ENCODE assay signal across 36 mouse cellular contexts in the genomic region with DNA sequence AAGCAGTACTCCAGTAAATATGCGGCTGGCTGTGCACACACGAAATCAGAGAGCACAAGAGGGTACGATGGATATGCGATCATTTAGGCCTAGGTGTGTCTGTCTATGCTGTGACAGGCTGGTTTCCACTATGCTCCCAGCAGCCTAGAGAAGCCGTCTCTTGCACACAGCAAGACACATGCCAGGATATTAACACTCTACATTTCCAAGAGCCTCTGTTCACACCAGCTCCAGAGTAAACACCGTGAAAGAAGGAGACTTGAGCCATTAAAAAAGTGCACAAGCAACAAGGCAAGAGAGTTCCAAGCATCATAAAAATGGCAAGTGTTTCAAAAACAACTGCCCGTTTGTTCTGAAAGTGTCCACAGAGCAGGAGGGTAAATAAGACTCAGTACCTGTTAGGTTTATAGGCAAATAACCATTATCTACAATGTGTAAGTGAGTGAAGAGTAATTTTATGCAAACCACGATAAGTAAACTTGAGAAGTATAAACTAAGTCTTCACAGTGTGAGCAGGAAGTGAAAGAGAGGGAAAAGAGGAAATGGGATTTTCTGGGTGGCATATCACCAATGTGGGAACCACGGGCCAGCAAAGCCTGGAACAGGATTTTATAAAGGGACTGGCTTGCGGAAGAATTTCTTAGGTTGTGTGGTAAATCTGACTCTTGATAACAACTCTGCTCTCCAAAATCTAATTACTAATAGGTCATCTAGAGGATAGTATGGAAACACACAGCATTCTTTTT. TPM values are rescaled to one million over a fixed set of nuclear protein-coding genes. Genes with fewer than 3 reads are reported as not detected.
DNase-seq lines count a peak whose midpoint lies in the region; ATAC-seq and TF ChIP-seq lines count a peak whose summit lies in the region.
"Had no signal": no experiment of that assay in that cellular context is flagged by ENCODE, and none has a peak within 500 bp of the region (broad histone marks: within the 10 kb centered on the region; RNA-seq: fewer than 3 reads in every experiment).

No protein-coding gene starts in this region.

- no peak overlapping the region for H3K9ac ChIP-seq in embryonic facial prominence, embryonic 13.5 days
- no peak overlapping the region for H3K9ac ChIP-seq in limb, embryonic 13.5 days
- H3K9ac ChIP-seq in heart, adult 2 months (ENCODE audit: low read depth, low read length): no peak overlapping the region
- H3K9ac ChIP-seq: forebrain, embryonic 15.5 days; heart, embryonic 13.5 days; hindbrain, embryonic 15.5 days; kidney, embryonic 15.5 days; liver, embryonic 13.5 days; midbrain, embryonic 13.5 days; neural tube, embryonic 13.5 days had no signal

- no peak overlapping the region for H3K4me2 ChIP-seq in embryonic facial prominence, embryonic 13.5 days
- 0 out of 2 replicates have a peak overlapping the region, but pooled peaks have one; percentile 3 for H3K4me2 ChIP-seq in limb, embryonic 13.5 days (replicated peaks)
- H3K4me2 ChIP-seq: forebrain, embryonic 15.5 days; heart, embryonic 13.5 days; hindbrain, embryonic 15.5 days; kidney, embryonic 15.5 days; liver, embryonic 13.5 days; midbrain, embryonic 13.5 days; neural tube, embryonic 13.5 days had no signal

- H3K4me3 ChIP-seq in embryonic facial prominence, embryonic 13.5 days: no peak overlapping the region
- H3K4me3 ChIP-seq in limb, embryonic 13.5 days: no peak overlapping the region
- H3K4me3 ChIP-seq in heart, adult 2 months: no peak overlapping the region
- H3K4me3 ChIP-seq: forebrain, embryonic 10.5 days; forebrain, embryonic 15.5 days; heart, embryonic 13.5 days; hindbrain, embryonic 15.5 days; kidney, embryonic 15.5 days; layer of hippocampus, adult 2 months; left cerebral cortex, adult 2 months; liver, embryonic 13.5 days; midbrain, embryonic 13.5 days; neural tube, embryonic 13.5 days had no signal

- 0 out of 2 replicates have a peak, but pooled peaks cover 4% of the 10 kb centered on the region for H3K4me1 ChIP-seq in embryonic facial prominence, embryonic 13.5 days
- peaks cover 11% of the 10 kb centered on the region for H3K4me1 ChIP-seq in limb, embryonic 13.5 days
- no peaks in the 10 kb centered on the region for H3K4me1 ChIP-seq in heart, adult 2 months (ENCODE audit: control insufficient read depth, insufficient read depth, low read length)
- H3K4me1 ChIP-seq: forebrain, embryonic 10.5 days; forebrain, embryonic 15.5 days; heart, embryonic 13.5 days; hindbrain, embryonic 15.5 days; kidney, embryonic 15.5 days; liver, embryonic 13.5 days; midbrain, embryonic 13.5 days; neural tube, embryonic 13.5 days had no signal

- 50% methylated on average over 10 of the region's 10 CpGs for WGBS in embryonic facial prominence, embryonic 13.5 days
- 17% methylated on average over 10 of the region's 10 CpGs for WGBS in limb, embryonic 13.5 days
- WGBS in heart, adult 2 months: 75% methylated on average over 10 of the region's 10 CpGs

- peak; percentile 63; the same call in 1 of the 2 replicates for ATAC-seq in common myeloid progenitor, adult 5-6 weeks (replicated peaks; ENCODE audit: low read depth, poor library complexity, severe bottlenecking)
- no peak for ATAC-seq in embryonic facial prominence, embryonic 13.5 days (ENCODE audit: insufficient number of reproducible peaks, insufficient read depth, low FRiP score, low TSS enrichment, low read depth)
- peak; percentile 95 for ATAC-seq in granulocyte monocyte progenitor cell, adult 5-6 weeks (replicated peaks; ENCODE audit: poor library complexity, severe bottlenecking)
- ATAC-seq in limb, embryonic 13.5 days (ENCODE audit: low FRiP score, low read depth): peak; percentile 48; the same call in 1 of the 2 replicates
- ATAC-seq in erythroblast, adult 5-6 weeks (replicated peaks; ENCODE audit: low FRiP score, poor library complexity, severe bottlenecking): no peak
- ATAC-seq: forebrain, embryonic 15.5 days; midbrain, embryonic 13.5 days had no signal

- no peaks in the 10 kb centered on the region for H3K27me3 ChIP-seq in embryonic facial prominence, embryonic 13.5 days
- H3K27me3 ChIP-seq in limb, embryonic 13.5 days: peaks cover 6% of the 10 kb centered on the region; the same call in 1 of the 2 replicates
- H3K27me3 ChIP-seq in heart, adult 2 months (ENCODE audit: control insufficient read depth, insufficient read depth, low read length): no peaks in the 10 kb centered on the region
- H3K27me3 ChIP-seq: forebrain, embryonic 15.5 days; heart, embryonic 13.5 days; hindbrain, embryonic 15.5 days; kidney, embryonic 15.5 days; liver, embryonic 13.5 days; midbrain, embryonic 13.5 days; neural tube, embryonic 13.5 days had no signal

- no peak for TF ChIP-seq CTCF in heart, adult 2 months (IDR thresholded peaks at IDR 0.05)

- no peaks in the 10 kb centered on the region for H3K9me3 ChIP-seq in embryonic facial prominence, embryonic 13.5 days
- no peaks in the 10 kb centered on the region for H3K9me3 ChIP-seq in limb, embryonic 13.5 days
- H3K9me3 ChIP-seq: forebrain, embryonic 10.5 days; forebrain, embryonic 15.5 days; heart, embryonic 13.5 days; hindbrain, embryonic 15.5 days; kidney, embryonic 15.5 days; liver, embryonic 13.5 days; midbrain, embryonic 13.5 days; neural tube, embryonic 13.5 days had no signal

- H3K79me2 ChIP-seq in heart, adult 2 months (replicated peaks; ENCODE audit: control insufficient read depth, insufficient read depth, low read length): no peaks in the 10 kb centered on the region

- no peak for TF ChIP-seq EP300 in heart, adult 2 months (IDR thresholded peaks at IDR 0.05; ENCODE audit: insufficient read depth, low read depth, low read length)

- intact Hi-C loops in heart, adult 2 months (cut with DNase I): no loop called here

- H3K36me3 ChIP-seq in embryonic facial prominence, embryonic 13.5 days: no peaks in the 10 kb centered on the region
- H3K36me3 ChIP-seq in limb, embryonic 13.5 days: no peaks in the 10 kb centered on the region
- no peaks in the 10 kb centered on the region for H3K36me3 ChIP-seq in heart, adult 2 months (ENCODE audit: control insufficient read depth, insufficient read depth, low read length)
- H3K36me3 ChIP-seq: forebrain, embryonic 10.5 days; forebrain, embryonic 15.5 days; heart, embryonic 13.5 days; hindbrain, embryonic 15.5 days; kidney, embryonic 15.5 days; liver, embryonic 13.5 days; midbrain, embryonic 13.5 days; neural tube, embryonic 13.5 days had no signal

- TF ChIP-seq POLR2A in heart, adult 2 months (IDR thresholded peaks at IDR 0.05; ENCODE audit: insufficient read depth, low read depth, low read length): no peak

- DNase-seq in right cerebral cortex, postnatal 4 days: no peak
- DNase-seq in thymus, postnatal 25 days: no peak
- DNase-seq in heart, adult 2 months: no peak
- DNase-seq: adrenal gland, postnatal 25 days; B cell, adult 2 months; cerebellum, adult 11-12 months; cerebellum, adult 9-11 months; gastrocnemius, postnatal 14 days; heart, adult 11 months; heart, postnatal 10 days; kidney, adult 18-20 months; kidney, postnatal 25 days; liver, embryonic 13.5 days; lung, adult 18-20 months; lung, postnatal 14 days had no signal

- peak overlapping the region; percentile 8; the same call in 1 of the 2 replicates for H3K27ac ChIP-seq in embryonic facial prominence, embryonic 13.5 days
- peak overlapping the region; percentile 63 for H3K27ac ChIP-seq in limb, embryonic 13.5 days
- H3K27ac ChIP-seq in heart, adult 2 months: no peak overlapping the region
- H3K27ac ChIP-seq: forebrain, embryonic 10.5 days; forebrain, embryonic 15.5 days; heart, embryonic 13.5 days; hindbrain, embryonic 15.5 days; kidney, embryonic 15.5 days; layer of hippocampus, adult 2 months; left cerebral cortex, adult 2 months; liver, embryonic 13.5 days; midbrain, embryonic 13.5 days; neural tube, embryonic 13.5 days had no signal

RNA-seq across cellular contexts. Expression of gene Kifap3, which starts 21.7 kb away (rescaled TPM):
- 11.9 and 12.6 TPM in 2 replicates for total RNA-seq in common myeloid progenitor, adult 5-6 weeks (2017)
- 57.0 and 60.1 TPM in 2 replicates for polyA plus RNA-seq in embryonic facial prominence, embryonic 13.5 days (2015; fragmentation: Nextera tagmentation; extraction: Ambion mirVana)
- total RNA-seq in granulocyte monocyte progenitor cell, adult 5-6 weeks (2014; fragmentation: Nextera tagmentation): 7.5 and 10.3 TPM in 2 replicates
- total RNA-seq in granulocyte monocyte progenitor cell, adult 5-6 weeks (2017): 11.1 and 13.8 TPM in 2 replicates
- 50.0 and 50.6 TPM in 2 replicates for polyA plus RNA-seq in limb, embryonic 13.5 days (2015; fragmentation: Nextera tagmentation; extraction: Ambion mirVana)
- 0.19 and 1.5 TPM in 2 replicates for total RNA-seq in erythroblast, adult 5-6 weeks (2015; ENCODE audit: low replicate concordance)
- 1.3 and 1.7 TPM in 2 replicates for total RNA-seq in erythroblast, adult 5-6 weeks (2017; ENCODE audit: low replicate concordance)
- total RNA-seq in heart, adult 2 months (2021): 10 to 100 TPM; 19.2 to 21.3 TPM
- 6.5 and 12.3 TPM in 2 replicates for polyA plus RNA-seq in heart, adult 2 months (2012; rRNA removed)

RNA-seq across cellular contexts. Expression of gene Mettl11b, which starts 32.6 kb away (rescaled TPM):
- total RNA-seq in common myeloid progenitor, adult 5-6 weeks (2017): not detected in 2 replicates
- polyA plus RNA-seq in embryonic facial prominence, embryonic 13.5 days (2015; fragmentation: Nextera tagmentation; extraction: Ambion mirVana): 0.48 TPM in 1 of 2 replicates, not detected in the other
- not detected in 2 replicates for total RNA-seq in granulocyte monocyte progenitor cell, adult 5-6 weeks (2014; fragmentation: Nextera tagmentation)
- not detected in 2 replicates for total RNA-seq in granulocyte monocyte progenitor cell, adult 5-6 weeks (2017)
- 0.18 TPM in 1 of 2 replicates, not detected in the other for polyA plus RNA-seq in limb, embryonic 13.5 days (2015; fragmentation: Nextera tagmentation; extraction: Ambion mirVana)
- not detected in 2 replicates for total RNA-seq in erythroblast, adult 5-6 weeks (2015; ENCODE audit: low replicate concordance)
- not detected in 2 replicates for total RNA-seq in erythroblast, adult 5-6 weeks (2017; ENCODE audit: low replicate concordance)
- 1 to 10 TPM; 2.3 to 3.4 TPM for total RNA-seq in heart, adult 2 months (2021)
- 0.53 and 0.56 TPM in 2 replicates for polyA plus RNA-seq in heart, adult 2 months (2012; rRNA removed)
- total RNA-seq: adrenal gland, adult 18-20 months; adrenal gland, postnatal 25 days; hematopoietic stem cell, adult 5-6 weeks; megakaryocyte-erythroid progenitor cell, adult 5-6 weeks had no signal
- polyA plus RNA-seq: heart, embryonic 13.5 days; intestine, embryonic 14.5 days; liver, embryonic 13.5 days; neural tube, embryonic 13.5 days; small intestine, adult 2 months; stomach, embryonic 14.5 days; thymus, postnatal 0 days had no signal

Comparison
In these comparisons a context has a peak if more than half of its experiments do, and no peak if none do; other contexts are left out.
1. ATAC-seq: peak in common myeloid progenitor, adult 5-6 weeks (single experiment), granulocyte monocyte progenitor cell, adult 5-6 weeks (single experiment) and limb, embryonic 13.5 days (single experiment); none in embryonic facial prominence, embryonic 13.5 days (single experiment) and erythroblast, adult 5-6 weeks (single experiment).